In the genomic region with DNA sequence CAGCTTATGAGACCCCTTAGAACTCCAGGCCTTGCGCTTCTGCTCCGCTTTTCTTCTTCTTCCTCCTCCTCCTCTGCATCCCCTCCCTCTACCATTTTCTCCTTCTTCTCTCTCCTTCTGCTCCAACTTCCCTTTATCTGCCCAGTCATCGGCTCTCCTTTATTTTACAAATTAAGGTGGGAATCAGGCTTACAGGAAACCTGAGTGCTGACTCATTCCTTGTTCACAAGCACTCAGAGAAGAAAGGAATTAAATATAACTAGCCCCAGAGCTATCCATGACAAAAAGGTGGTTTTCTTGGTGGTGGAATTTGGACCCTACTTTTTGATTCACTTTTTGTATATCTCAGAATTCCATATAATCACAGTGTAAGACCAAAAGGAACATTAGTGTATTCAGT, we compare ENCODE assay signal across 17 mouse cellular contexts.
"Had no signal": no experiment of that assay in that cellular context is flagged by ENCODE, and none has a peak within 500 bp of the region (broad histone marks: within the 10 kb centered on the region; RNA-seq: fewer than 3 reads in every experiment).

No protein-coding gene starts in this region.

- DNase-seq: lung, adult 18-20 months; lung, embryonic 14.5 days; lung, postnatal 10 days; lung, postnatal 4 days; right cerebral cortex, postnatal 14 days; thymus, adult 2 months; thymus, postnatal 25 days; thymus, postnatal 4 days had no signal

- H3K36me3 ChIP-seq: liver, embryonic 15.5 days; midbrain, embryonic 10.5 days; midbrain, embryonic 13.5 days; midbrain, embryonic 15.5 days; neural tube, embryonic 13.5 days; neural tube, embryonic 15.5 days; stomach, embryonic 15.5 days had no signal

- ATAC-seq: midbrain, embryonic 13.5 days; midbrain, embryonic 15.5 days had no signal

- H3K27me3 ChIP-seq: liver, embryonic 15.5 days; midbrain, embryonic 13.5 days; midbrain, embryonic 15.5 days; neural tube, embryonic 13.5 days; neural tube, embryonic 15.5 days; stomach, embryonic 15.5 days had no signal

- H3K4me2 ChIP-seq: liver, embryonic 15.5 days; lung, embryonic 14.5 days; midbrain, embryonic 13.5 days; midbrain, embryonic 15.5 days; neural tube, embryonic 13.5 days; neural tube, embryonic 15.5 days; stomach, embryonic 15.5 days had no signal

- H3K9ac ChIP-seq: liver, embryonic 15.5 days; lung, embryonic 14.5 days; midbrain, embryonic 13.5 days; midbrain, embryonic 15.5 days; neural tube, embryonic 13.5 days; neural tube, embryonic 15.5 days; stomach, embryonic 15.5 days had no signal

- H3K4me3 ChIP-seq: liver, embryonic 15.5 days; midbrain, embryonic 10.5 days; midbrain, embryonic 13.5 days; midbrain, embryonic 15.5 days; myocyte; neural tube, embryonic 13.5 days; neural tube, embryonic 15.5 days; stomach, embryonic 15.5 days had no signal

- H3K4me1 ChIP-seq: liver, embryonic 15.5 days; midbrain, embryonic 10.5 days; midbrain, embryonic 13.5 days; midbrain, embryonic 15.5 days; neural tube, embryonic 13.5 days; neural tube, embryonic 15.5 days; stomach, embryonic 15.5 days had no signal

- H3K27ac ChIP-seq: liver, embryonic 15.5 days; midbrain, embryonic 10.5 days; midbrain, embryonic 13.5 days; midbrain, embryonic 15.5 days; neural tube, embryonic 13.5 days; neural tube, embryonic 15.5 days; stomach, embryonic 15.5 days; stomach, postnatal 0 days had no signal

- H3K9me3 ChIP-seq: liver, embryonic 15.5 days; midbrain, embryonic 10.5 days; midbrain, embryonic 13.5 days; midbrain, embryonic 15.5 days; neural tube, embryonic 13.5 days; neural tube, embryonic 15.5 days; stomach, embryonic 15.5 days had no signal
